Mouse (Mus musculus) gastrocnemius, postnatal 36 days (tissue): ENCODE data around the gene Zfyve9. TPM values are rescaled to one million over a fixed set of nuclear protein-coding genes. Genes with fewer than 3 reads are reported as not detected.
"Not testable (repeated sequence)": the region's sequence is repeated elsewhere in the genome, so short reads cannot be mapped to it uniquely, and the experiment has no call there.

Experiments
- DNase-seq, 2 experiments: peaks; one replicate each; pipeline ENCODE4 v3.0.0; 2022
- intact Hi-C: fragments of 180-260 bp; cut with DNase I; formaldehyde crosslinking; loops from one replicate; pipeline ENCODE4 v1.15.1; 2025
- total RNA-seq, 2 experiments: library from RNA; stranded (reverse); gene quantifications; 2 replicates each; pipeline ENCODE4 v1.2.3; 2021

Gene Zfyve9
- total RNA-seq, 2 experiments from 2014 or later = 45.5 to 51.0 TPM

GRCm38 (mm10) chr4:108731582-108731981 is 49.0 kb downstream of the Zfyve9 start:
- intact Hi-C loops = no loop called here
- DNase-seq = no peak

- DNase-seq = no peak
- intact Hi-C loops = no loop called here
These were observed 50.1 kb downstream of the Zfyve9 start for GRCm38 (mm10) chr4:108730450-108730849.

- no peak for DNase-seq
- intact Hi-C loops = no loop called here
These were observed 56.5 kb downstream of the Zfyve9 start for GRCm38 (mm10) chr4:108724102-108724501.

GRCm38 (mm10) chr4:108721245-108721784 is 59.3 kb downstream of the Zfyve9 start:
- DNase-seq = no peak
- intact Hi-C loops = no loop called here

GRCm38 (mm10) chr4:108719349-108719748 is 61.2 kb downstream of the Zfyve9 start, which contains the start of gene 3110021N24Rik:
3110021N24Rik (plus strand) TSS chr4:108719649.
- intact Hi-C loops = no loop called here
- DNase-seq = no peak

- intact Hi-C loops = no loop called here
These were observed 72.4 kb downstream of the Zfyve9 start for GRCm38 (mm10) chr4:108708209-108708608.

GRCm38 (mm10) chr4:108696934-108697333 is 83.7 kb downstream of the Zfyve9 start:
- intact Hi-C loops = loop anchor here (5.0 kb wide), 1 partner anchor 85 kb away; the partner anchor contains the start of gene Zfyve9
- no peak for DNase-seq

More at GRCm38 (mm10) chr4:108708209-108708608, 72.4 kb downstream of the Zfyve9 start:
- DNase-seq = no peak

- intact Hi-C loops = no loop called here
- no peak for DNase-seq
These were observed 89.1 kb downstream of the Zfyve9 start for GRCm38 (mm10) chr4:108691469-108691868.

GRCm38 (mm10) chr4:108690479-108690878 is 90.1 kb downstream of the Zfyve9 start:
- DNase-seq = no peak
- intact Hi-C loops = no loop called here

GRCm38 (mm10) chr4:108687098-108687497 is 93.5 kb downstream of the Zfyve9 start:
- intact Hi-C loops, DNase-seq: not testable (repeated sequence)

- intact Hi-C loops = no loop called here
- no peak for DNase-seq
These were observed 94.4 kb downstream of the Zfyve9 start for GRCm38 (mm10) chr4:108686156-108686555.

GRCm38 (mm10) chr4:108664407-108664806 is 116.2 kb downstream of the Zfyve9 start:
- no peak for DNase-seq
- intact Hi-C loops = no loop called here

- no peak for DNase-seq
- intact Hi-C loops = no loop called here
These were observed 141.8 kb downstream of the Zfyve9 start for GRCm38 (mm10) chr4:108638752-108639151.

GRCm38 (mm10) chr4:108637721-108638120 is 142.9 kb downstream of the Zfyve9 start:
- intact Hi-C loops = no loop called here
- DNase-seq = no peak

GRCm38 (mm10) chr4:108635101-108635500 is 145.5 kb downstream of the Zfyve9 start:
- intact Hi-C loops = no loop called here
- no peak for DNase-seq

GRCm38 (mm10) chr4:108634696-108635095 is 145.9 kb downstream of the Zfyve9 start:
- intact Hi-C loops = no loop called here
- no peak for DNase-seq

GRCm38 (mm10) chr4:108633703-108634102 is 146.9 kb downstream of the Zfyve9 start:
- no peak for DNase-seq
- intact Hi-C loops = no loop called here

GRCm38 (mm10) chr4:108631616-108632015 is 149.0 kb downstream of the Zfyve9 start:
- no peak for DNase-seq
- intact Hi-C loops = no loop called here

- intact Hi-C loops = no loop called here
- DNase-seq = no peak
These were observed 150.5 kb downstream of the Zfyve9 start for GRCm38 (mm10) chr4:108630096-108630495.

GRCm38 (mm10) chr4:108629363-108629880 is 151.2 kb downstream of the Zfyve9 start:
- intact Hi-C loops = no loop called here
- no peak for DNase-seq

- no peak for DNase-seq
- intact Hi-C loops = no loop called here
These were observed 153.5 kb downstream of the Zfyve9 start for GRCm38 (mm10) chr4:108627066-108627465.

GRCm38 (mm10) chr4:108621504-108621903 is 159.1 kb downstream of the Zfyve9 start:
- intact Hi-C loops = no loop called here
- DNase-seq = no peak
